Mouse (Mus musculus) adrenal gland, adult 18-20 months (tissue): ENCODE data around the gene Fgb. TPM values are rescaled to one million over a fixed set of nuclear protein-coding genes. Genes with fewer than 3 reads are reported as not detected.

Source experiments
- total RNA-seq, 2 experiments: library from RNA; stranded (reverse); gene quantifications; 1 replicate in 1 of 2; 2 replicates in 1 of 2; pipeline ENCODE4 v1.2.3; 2021

Fgb gene
- total RNA-seq, 2 experiments from 2014 or later, result 0.27 TPM; not detected in 1

Other genes starting within 250 kb of the Fgb start
- gene Rbm46, start 173.4 kb downstream of the Fgb start, total RNA-seq, result under 1 TPM; 0.23 to 0.32 TPM
- gene Lrat, start 145.9 kb downstream of the Fgb start, total RNA-seq, result under 1 TPM; 0.06 to 0.10 TPM
- under 1 TPM in 1 of 2 experiments, not detected in 1; 0.86 TPM for gene Fgg, start 42.1 kb downstream of the Fgb start, total RNA-seq
- 1 to 10 TPM in 1 of 2 experiments, not detected in 1; 1.4 TPM for gene Fga, start 23.8 kb downstream of the Fgb start, total RNA-seq
- gene Plrg1, start 5.7 kb upstream of the Fgb start, total RNA-seq, result 10 to 100 TPM; 45.3 to 47.8 TPM
- gene Dchs2, start 78.1 kb upstream of the Fgb start, total RNA-seq, result under 1 TPM; 0.43 to 0.58 TPM